Mouse (Mus musculus) hindbrain, embryonic 15.5 days (tissue): ENCODE data around the gene Fam207a. TPM values are rescaled to one million over a fixed set of nuclear protein-coding genes. Genes with fewer than 3 reads are reported as not detected.

Experiments
- ATAC-seq: fragments of 200-750 bp; cut with Nextera tagmentation; 2 replicates; pipeline ENCODE4 v1.8.0; 2017; ENCODE audit warnings: low read depth, moderate number of reproducible peaks, moderate TSS enrichment; ENCODE audit not compliant: low FRiP score
- H3K27ac ChIP-seq: fragments of 300-500 bp; sonication (generic); replicated peaks from 2 replicates; pipeline ENCODE4 v1.5.1; 2015; ENCODE audit warnings: mild to moderate bottlenecking, inconsistent platforms
- H3K27me3 ChIP-seq: fragments of 300-500 bp; sonication (generic); 2 replicates; pipeline ENCODE4 v1.6.1; 2015; ENCODE audit warnings: control low read depth, inconsistent platforms
- H3K36me3 ChIP-seq: fragments of 300-500 bp; sonication (generic); 2 replicates; pipeline ENCODE4 v1.6.1; 2015; ENCODE audit warnings: control low read depth, inconsistent platforms
- H3K4me1 ChIP-seq: fragments of 300-500 bp; sonication (generic); replicated peaks from 2 replicates; pipeline ENCODE4 v1.6.1; 2015; ENCODE audit warnings: control low read depth, inconsistent platforms
- H3K4me2 ChIP-seq: fragments of 300-500 bp; sonication (generic); 2 replicates; pipeline ENCODE4 v1.6.1; 2015; ENCODE audit warnings: moderate library complexity, mild to moderate bottlenecking, inconsistent platforms
- H3K4me3 ChIP-seq: fragments of 300-500 bp; sonication (generic); 2 replicates; pipeline ENCODE4 v1.5.1; 2015; ENCODE audit warnings: mild to moderate bottlenecking, inconsistent platforms
- H3K9ac ChIP-seq: fragments of 300-500 bp; sonication (generic); 2 replicates; pipeline ENCODE4 v1.6.1; 2015; ENCODE audit warnings: inconsistent platforms
- H3K9me3 ChIP-seq: fragments of 300-500 bp; sonication (generic); 2 replicates; pipeline ENCODE4 v1.6.1; 2016; ENCODE audit warnings: control low read depth, inconsistent platforms
- WGBS: fragments of 180-500 bp; shearing (Covaris S2); methylation state at CpG from one replicate; pipeline ENCODE4 v1.1.7; 2015; 5-methylcytosine and 5-hydroxymethylcytosine counted together
- polyA plus RNA-seq: library from polyadenylated mRNA; unstranded; fragments of >200 nt; fragmentation: Nextera tagmentation; extraction: Ambion mirVana; gene quantifications from 2 replicates; pipeline ENCODE4 v1.2.1, GENCODE M21; 2015

Fam207a gene
- polyA plus RNA-seq, 1 experiment from 2014 or later: 48.4 TPM

- H3K36me3 ChIP-seq: no peaks in the 10 kb centered on the region
- 84% methylated on average over 3 of the region's 3 CpGs for WGBS
Observed at GRCm38 (mm10) chr10:77441812-77442211, 73.8 kb downstream of the Fam207a start.

DNA sequence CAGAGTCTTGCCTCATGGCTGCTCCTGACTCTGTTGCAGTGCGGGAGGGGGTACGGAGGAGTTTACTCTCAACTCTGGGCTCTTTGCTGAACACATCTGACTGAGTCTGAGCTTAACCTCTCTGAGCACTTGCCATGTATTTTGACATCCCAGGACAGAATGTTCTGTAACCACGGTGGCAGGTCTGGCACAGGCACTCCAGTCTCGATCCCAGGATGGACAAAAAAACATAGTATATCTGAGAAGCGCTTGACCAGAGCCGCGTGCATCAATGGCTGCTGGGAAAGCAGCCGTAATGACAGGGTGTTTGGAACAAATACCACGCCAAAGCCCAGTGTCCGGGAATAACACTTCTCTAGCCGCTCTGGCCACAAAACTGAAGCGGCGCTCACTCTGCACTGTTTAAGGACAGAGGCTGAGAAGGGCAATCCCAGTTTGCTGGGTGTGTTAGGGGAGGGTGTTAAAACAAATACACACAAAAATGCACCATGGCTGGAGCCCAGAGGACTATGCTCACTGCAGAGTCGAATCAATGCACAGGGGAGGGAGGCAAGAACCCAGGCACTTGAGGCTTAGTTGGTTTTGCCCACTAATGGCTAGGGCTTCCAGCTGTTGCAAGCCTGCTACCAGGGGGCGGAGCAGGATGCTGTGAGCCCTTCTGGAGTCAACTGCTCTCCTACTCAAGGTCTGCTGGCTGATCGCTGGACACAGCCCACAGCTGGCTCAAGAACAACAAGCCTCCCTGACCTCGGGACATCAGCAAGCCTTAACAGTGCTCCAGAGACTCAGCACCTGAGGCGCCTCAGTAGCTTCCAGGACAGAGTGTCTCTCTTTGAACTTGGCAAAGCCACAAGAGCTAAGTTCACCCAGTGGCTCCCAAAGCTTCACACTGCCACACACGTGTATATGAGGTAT, 74.5 kb downstream of the Fam207a start:
- Histone ChIP-seq H3K4me3 (no peak overlapping the region), H3K9me3 (peaks cover 3% of the 10 kb centered on the region; the same call in 1 of the 2 replicates), H3K4me2 (no peak overlapping the region), H3K27ac (no peak overlapping the region), H3K4me1 (no peaks in the 10 kb centered on the region), H3K9ac (no peak overlapping the region), H3K27me3 (no peaks in the 10 kb centered on the region), H3K36me3 (no peaks in the 10 kb centered on the region)
- no peak for ATAC-seq
- WGBS: 71% methylated on average over 19 of the region's 19 CpGs

More at GRCm38 (mm10) chr10:77441812-77442211, 73.8 kb downstream of the Fam207a start:
- Histone ChIP-seq H3K4me1 (no peaks in the 10 kb centered on the region), H3K9me3 (peaks cover 3% of the 10 kb centered on the region; the same call in 1 of the 2 replicates), H3K4me3 (no peak overlapping the region), H3K27me3 (no peaks in the 10 kb centered on the region), H3K4me2 (no peak overlapping the region), H3K9ac (no peak overlapping the region), H3K27ac (no peak overlapping the region)
- no peak for ATAC-seq

- no peak overlapping the region for H3K4me2 ChIP-seq
- no peaks in the 10 kb centered on the region for H3K27me3 ChIP-seq
- no peak for ATAC-seq
- H3K9ac ChIP-seq: no peak overlapping the region
- H3K9me3 ChIP-seq: peaks cover 2% of the 10 kb centered on the region; the same call in 1 of the 2 replicates
- no peaks in the 10 kb centered on the region for H3K4me1 ChIP-seq
- no peak overlapping the region for H3K4me3 ChIP-seq
- 71% methylated on average over 6 of the region's 6 CpGs for WGBS
- H3K27ac ChIP-seq: no peak overlapping the region
- H3K36me3 ChIP-seq: no peaks in the 10 kb centered on the region
Observed at GRCm38 (mm10) chr10:77440286-77440685, 75.3 kb downstream of the Fam207a start.

- H3K36me3 ChIP-seq: no peaks in the 10 kb centered on the region
- H3K27me3 ChIP-seq: no peaks in the 10 kb centered on the region
- no peak overlapping the region for H3K4me3 ChIP-seq
- H3K9ac ChIP-seq: no peak overlapping the region
- 91% methylated on average over 3 of the region's 3 CpGs for WGBS
- H3K9me3 ChIP-seq: no peaks in the 10 kb centered on the region
- peaks cover 9% of the 10 kb centered on the region for H3K4me1 ChIP-seq
- no peak overlapping the region for H3K27ac ChIP-seq
- H3K4me2 ChIP-seq: no peak overlapping the region
- ATAC-seq: no peak
Observed at GRCm38 (mm10) chr10:77439026-77439425, 76.6 kb downstream of the Fam207a start.

DNA sequence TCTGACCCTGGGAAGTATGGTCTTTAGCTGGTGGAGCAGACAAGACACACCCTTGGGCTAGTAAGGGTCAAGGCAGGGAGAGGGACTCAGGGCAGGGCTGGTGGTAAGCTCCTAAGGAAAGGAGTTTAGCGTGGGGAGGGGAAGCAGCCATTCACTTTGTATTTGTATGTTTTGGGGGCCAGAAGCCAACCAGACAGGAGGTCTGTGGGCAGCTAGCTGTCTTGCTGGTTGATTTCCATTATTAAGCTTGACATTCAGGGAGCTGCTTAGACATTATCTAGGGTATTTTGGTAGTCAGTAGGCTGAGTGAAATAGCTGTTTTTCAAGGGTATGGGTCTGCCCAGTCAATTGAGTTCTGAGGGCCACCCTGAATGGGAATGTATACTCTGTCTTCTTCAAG, 77.6 kb downstream of the Fam207a start:
- Histone ChIP-seq H3K4me2 (no peak overlapping the region), H3K9ac (no peak overlapping the region), H3K27ac (no peak overlapping the region), H3K4me3 (no peak overlapping the region), H3K36me3 (no peaks in the 10 kb centered on the region), H3K4me1 (peaks cover 12% of the 10 kb centered on the region), H3K9me3 (no peaks in the 10 kb centered on the region), H3K27me3 (no peaks in the 10 kb centered on the region)
- no peak for ATAC-seq
- WGBS: 63% methylated on average over 1 of the region's 1 CpGs

Other genes with a start within 250 kb of the Fam207a start
- gene Adarb1, start 97.5 kb downstream of the Fam207a start, polyA plus RNA-seq: 20.5 and 21.5 TPM in 2 replicates
- 1.1 and 1.5 TPM in 2 replicates for gene Itgb2, start 14.5 kb upstream of the Fam207a start, polyA plus RNA-seq
- gene Pttg1ip, start 65.9 kb upstream of the Fam207a start, polyA plus RNA-seq: 75.2 and 81.7 TPM in 2 replicates
- 282 and 283 TPM in 2 replicates for gene Sumo3, start 90.3 kb upstream of the Fam207a start, polyA plus RNA-seq
- 2.9 TPM in 1 of 2 replicates, not detected in the other for gene Gm49325, start 90.4 kb upstream of the Fam207a start, polyA plus RNA-seq
- gene Ube2g2, start 106.5 kb upstream of the Fam207a start, polyA plus RNA-seq: 83.8 and 90.0 TPM in 2 replicates
- gene Tspear, start 170.8 kb upstream of the Fam207a start, polyA plus RNA-seq: 0.99 and 1.3 TPM in 2 replicates
- gene Gm19402, start 175.0 kb upstream of the Fam207a start, polyA plus RNA-seq: not detected in 2 replicates
- gene Gm9508, start 181.4 kb upstream of the Fam207a start, polyA plus RNA-seq: not detected in 2 replicates
- gene Gm10272, start 190.8 kb upstream of the Fam207a start, polyA plus RNA-seq: not detected in 2 replicates
- gene Gm10024, start 195.7 kb upstream of the Fam207a start, polyA plus RNA-seq: not detected in 2 replicates
- not detected in 2 replicates for gene Gm10142, start 200.0 kb upstream of the Fam207a start, polyA plus RNA-seq
- not detected in 2 replicates for gene Krtap12-1, start 204.8 kb upstream of the Fam207a start, polyA plus RNA-seq
- gene Gm10100, start 210.7 kb upstream of the Fam207a start, polyA plus RNA-seq: not detected in 2 replicates
- gene Gm18596, start 226.9 kb upstream of the Fam207a start, polyA plus RNA-seq: not detected in 2 replicates
- not detected in 2 replicates for gene Gm9736, start 235.6 kb upstream of the Fam207a start, polyA plus RNA-seq
- gene Gm3233, start 243.9 kb upstream of the Fam207a start, polyA plus RNA-seq: not detected in 2 replicates